Mouse (Mus musculus): ENCODE measurements around the gene Utp4.
"Not testable (repeated sequence)": the region's sequence is repeated elsewhere in the genome, so short reads cannot be mapped to it uniquely, and the experiment has no call there.

Gene Utp4

DNA sequence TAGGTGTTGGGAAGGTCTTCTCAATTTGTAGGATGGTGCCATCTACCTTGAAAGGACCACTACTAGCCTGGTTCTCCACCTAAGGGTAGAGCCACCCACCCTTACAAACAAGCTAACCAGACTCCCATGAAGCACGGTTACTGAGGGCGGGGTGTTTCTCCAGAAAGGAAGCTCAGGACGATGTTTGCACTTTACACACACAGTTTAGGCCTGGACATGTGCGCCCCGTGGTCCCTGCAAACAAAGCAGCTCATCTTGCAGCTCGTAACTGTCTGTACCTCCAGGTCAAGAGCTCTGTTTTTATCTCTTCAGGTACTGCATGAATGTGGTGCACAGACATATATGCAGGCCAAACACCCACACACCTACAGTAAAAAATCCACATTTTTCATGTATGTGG lies 13.2 kb downstream of the Utp4 start:
- DNase-seq: no peak

DNA sequence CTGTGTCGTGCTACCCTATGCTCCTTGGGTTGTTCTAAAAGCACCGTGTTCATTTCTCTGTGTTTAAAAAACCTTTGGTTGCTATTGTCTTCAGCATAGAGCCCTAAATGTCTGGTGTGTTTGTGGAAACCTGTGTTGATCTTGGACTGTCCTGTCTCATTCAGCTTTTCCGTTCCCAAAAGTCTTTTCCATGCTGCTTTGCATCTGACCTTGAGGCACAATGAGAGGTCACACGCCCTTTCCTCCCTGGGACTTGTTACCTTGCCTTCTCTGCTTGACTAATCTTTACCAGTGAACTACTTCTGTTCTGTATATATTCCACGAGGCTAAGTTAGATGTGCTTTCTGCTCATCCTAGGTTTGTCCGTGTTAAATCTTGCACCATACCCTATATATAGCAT lies 14.0 kb downstream of the Utp4 start:
- DNase-seq: no peak

DNA sequence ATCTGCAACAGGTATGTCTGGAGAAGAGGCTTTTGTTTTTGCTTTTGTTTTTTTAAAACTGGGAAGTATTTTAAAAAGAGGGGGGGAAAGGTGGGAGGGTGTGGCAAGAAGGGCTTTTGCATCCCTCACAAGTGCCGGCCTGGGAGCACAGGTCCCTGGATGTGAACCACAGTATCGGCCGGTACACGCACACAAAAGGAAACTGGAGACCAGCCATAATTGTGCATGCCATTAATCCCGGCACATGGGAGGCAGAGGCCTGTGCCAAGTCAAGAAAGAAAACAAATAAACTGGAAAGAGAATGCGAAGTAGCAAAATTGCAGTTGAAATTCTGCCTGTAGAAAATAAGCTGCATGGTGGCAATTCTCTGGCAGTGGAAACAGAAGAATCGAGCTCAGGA lies 14.9 kb downstream of the Utp4 start:
- DNase-seq: no peak

DNA sequence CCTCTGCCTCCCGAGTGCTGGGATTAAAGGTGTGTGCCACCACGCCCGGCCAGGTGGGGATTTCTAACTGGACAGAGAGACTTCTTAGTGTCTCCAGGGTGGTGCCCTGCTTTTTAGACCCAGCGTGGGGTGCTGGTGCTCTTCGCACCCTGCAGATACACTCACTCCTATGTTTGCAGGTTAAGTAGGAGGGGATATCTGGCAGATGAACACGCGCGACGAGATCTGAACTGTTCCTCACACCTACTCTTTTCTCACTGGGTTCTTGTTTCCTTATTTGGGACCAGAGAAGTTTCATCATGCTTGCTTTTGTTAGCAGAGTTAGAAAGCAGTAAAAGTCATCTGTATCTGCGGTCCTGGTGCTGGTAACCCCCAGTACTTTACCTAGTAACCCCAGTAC lies 20.2 kb downstream of the Utp4 start:
- DNase-seq: no peak

DNA sequence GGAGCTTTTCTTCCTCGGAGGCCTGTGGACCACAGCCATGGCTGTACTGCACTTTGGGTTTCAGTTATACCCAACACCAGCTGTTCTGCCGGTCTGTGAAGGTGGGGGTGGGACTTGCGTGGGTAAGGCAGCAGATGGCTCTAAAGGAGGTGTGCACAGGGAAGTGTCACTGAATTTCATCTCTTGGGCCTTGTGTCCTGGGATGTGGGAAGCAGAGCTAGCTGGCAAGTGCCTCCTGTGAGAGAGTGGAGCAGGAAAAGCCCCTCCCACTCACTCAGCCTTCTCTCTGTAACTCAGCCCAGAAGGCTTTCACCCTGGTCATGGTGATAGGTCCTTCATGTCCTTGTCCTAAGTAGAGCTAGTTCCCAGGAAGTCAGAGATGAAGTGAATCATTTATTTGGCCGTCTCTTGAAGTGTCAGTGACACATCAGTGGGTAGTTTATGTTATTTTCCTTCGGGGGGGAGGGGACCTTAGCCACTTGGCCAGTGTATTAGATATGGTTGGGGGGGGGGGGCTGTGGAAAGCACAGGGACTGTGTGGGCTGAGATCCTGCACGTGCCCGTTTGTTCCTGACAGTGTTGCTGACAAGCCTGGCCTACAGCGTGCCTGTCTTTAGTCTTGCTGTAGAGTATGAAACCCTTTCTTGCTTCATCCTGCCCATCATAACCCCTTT lies 26.4 kb downstream of the Utp4 start:
- DNase-seq: no peak

DNA sequence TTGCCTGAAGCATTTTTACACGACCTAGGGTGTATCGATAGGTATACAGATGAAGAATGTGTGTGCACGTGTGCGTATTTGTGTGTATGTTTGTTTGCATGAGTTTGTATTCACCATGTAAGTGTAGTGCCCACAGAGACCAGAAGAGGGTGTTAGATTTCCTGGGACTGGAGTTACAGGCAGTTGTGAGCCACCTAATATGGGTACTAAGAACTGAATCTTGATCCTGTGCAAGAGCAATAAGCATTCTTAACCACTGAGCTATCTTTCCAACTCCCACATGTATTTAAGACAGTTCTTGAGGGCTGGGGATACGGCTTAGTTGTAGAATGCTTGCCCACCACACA lies 26.9 kb downstream of the Utp4 start:
- DNase-seq: no peak

DNA sequence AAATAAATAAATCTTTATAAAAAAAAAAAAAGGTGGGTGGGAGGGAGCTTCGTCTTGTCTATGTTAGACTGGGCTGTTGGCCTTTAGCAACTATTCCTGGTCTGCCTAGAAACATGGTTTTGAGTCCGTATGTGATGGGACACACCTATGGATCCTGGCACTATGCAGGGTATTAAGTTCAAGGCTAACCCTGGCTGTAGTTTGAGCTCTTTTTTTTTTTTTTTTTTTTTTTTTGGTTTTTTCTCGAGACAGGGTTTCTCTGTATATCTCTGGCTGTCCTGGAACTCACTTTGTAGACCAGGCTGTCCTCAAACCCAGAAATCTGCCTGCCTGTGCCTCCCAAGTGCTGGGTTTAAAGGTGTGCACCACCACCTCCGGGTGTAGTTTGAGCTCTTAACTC lies 30.6 kb downstream of the Utp4 start:
- DNase-seq: no peak

DNA sequence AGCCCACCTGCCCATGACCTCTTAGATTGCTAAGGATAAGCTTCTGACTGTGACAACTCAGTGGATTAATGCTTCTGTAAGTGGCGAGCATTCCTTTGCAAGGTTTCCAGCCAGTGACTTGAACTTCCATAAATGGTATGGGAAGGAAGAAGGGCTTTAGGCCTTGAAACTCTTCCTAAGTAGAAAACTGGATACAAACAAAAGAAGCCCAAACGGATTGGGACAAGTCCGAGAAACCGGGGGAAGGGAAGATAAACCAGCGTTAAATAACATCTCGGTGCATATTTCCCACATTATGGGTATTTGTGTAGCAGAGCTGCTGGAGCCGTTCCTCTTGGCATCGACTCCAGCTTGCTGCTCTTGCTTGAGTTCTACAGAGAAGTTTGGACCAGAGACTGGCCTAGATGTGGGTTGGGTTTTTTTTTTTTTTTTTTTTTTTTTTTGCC lies 31.5 kb downstream of the Utp4 start:
- DNase-seq: no peak

DNA sequence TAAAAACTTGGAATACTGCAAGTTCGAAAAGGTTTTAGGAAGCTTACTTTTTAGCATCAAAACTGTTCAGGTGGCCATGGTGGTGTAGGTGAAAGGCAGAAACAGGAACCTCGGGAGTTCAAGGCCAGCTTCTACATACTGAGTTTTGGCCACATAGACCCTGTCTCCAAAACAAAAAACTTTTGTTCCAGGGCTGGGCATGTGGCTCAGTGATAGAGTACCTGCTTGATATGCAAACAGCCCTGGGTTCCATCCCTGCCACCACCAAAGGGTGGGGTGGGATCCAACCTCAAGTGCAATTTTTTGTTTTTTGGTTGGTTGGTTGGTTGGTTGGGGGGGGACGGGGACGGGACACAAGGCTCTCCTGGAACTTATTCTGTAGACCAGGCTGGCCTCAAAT lies 32.0 kb downstream of the Utp4 start:
- DNase-seq: no peak

DNA sequence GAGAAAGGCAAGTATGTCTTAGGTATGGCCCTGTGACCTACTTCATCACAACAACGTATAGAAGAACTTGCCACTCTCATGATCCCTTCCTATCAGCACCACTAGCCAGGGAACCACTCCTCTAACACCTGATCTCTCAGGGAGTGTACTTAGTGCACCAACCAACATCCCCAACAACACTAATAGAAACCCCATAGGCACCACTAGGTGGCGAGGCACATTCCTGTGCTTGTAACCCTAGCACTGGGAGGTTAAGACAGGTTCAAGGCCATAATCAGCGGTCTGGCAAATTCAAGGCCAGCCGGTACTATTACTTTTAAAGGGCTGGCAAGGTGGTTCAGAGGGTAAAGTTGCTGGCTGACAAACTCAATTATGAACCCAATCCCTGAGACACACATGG lies 33.8 kb downstream of the Utp4 start:
- no peak for DNase-seq

DNA sequence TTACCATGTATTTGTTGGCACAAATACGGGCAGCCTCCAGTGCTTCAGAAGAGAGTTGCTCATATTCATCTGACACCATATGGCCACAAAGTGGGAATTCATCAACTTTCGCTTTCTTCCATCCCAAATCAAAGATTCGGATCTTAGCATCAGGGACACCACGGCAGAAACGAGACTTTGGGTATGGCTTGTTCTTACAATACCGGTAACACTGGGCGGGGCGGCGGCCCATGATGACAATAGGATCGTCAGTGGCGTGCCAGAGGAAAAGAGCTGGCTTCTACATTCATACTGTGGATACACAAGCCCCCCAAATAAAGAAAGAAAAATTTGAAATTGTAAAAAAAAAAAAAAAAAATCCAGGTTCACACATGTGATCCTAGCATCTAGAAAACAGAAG lies 34.7 kb downstream of the Utp4 start:
- DNase-seq: not testable (repeated sequence)

DNA sequence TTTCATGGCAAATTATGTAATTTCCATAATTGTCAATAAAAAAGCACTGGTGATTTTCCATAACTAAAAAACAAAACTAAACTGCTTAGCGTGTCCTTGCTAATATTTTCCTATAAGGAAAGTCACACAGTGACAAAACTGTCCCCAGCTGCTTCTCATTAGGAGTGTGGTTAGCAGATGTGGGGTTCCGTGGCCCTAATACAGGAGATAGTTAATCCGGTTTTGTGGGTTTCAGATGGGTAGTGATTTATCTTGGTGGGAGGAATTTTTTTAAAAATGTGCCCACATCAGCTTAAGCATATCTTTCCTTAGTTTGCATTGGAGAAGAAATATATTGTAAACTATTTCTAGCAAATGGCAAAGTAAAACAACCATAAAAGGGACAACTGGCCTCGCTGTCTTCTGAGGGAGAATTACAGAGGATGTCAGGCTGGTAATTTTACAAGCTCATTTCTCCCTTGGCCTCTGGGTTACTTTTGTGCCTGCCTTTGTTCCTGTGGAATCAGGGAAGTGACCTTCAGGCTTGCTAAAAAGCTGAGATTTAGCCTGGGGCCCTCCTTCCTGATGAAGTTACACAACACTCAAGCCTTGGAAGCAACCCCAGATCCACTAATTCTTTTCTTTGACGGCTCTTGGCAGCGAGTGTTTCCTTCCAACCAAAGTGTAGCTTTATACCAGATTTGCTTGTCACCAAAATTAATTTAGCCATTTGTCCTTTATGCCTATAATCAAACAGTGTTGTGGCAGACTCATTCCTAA lies 35.9 kb downstream of the Utp4 start:
- DNase-seq: peak; percentile 68

DNA sequence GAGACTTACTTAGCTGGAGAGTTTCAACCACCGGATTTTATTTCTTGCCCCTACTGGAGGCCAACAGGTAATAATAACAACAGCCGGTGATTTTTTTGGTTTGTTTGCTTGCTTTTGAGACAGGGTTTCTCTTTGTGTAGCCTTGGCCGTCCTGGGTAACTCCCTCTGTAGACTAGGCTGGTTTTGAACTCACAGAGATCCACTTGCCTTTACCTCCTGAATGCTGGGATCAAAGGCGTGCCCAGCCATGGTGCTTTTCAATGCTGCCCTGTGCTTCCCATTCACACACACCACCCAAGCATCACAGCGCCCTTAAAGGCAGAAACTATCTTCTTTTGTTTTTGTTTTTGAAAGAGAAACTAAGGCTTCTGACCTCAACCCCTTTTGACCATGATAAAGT lies 36.5 kb downstream of the Utp4 start:
- no peak for DNase-seq

DNA sequence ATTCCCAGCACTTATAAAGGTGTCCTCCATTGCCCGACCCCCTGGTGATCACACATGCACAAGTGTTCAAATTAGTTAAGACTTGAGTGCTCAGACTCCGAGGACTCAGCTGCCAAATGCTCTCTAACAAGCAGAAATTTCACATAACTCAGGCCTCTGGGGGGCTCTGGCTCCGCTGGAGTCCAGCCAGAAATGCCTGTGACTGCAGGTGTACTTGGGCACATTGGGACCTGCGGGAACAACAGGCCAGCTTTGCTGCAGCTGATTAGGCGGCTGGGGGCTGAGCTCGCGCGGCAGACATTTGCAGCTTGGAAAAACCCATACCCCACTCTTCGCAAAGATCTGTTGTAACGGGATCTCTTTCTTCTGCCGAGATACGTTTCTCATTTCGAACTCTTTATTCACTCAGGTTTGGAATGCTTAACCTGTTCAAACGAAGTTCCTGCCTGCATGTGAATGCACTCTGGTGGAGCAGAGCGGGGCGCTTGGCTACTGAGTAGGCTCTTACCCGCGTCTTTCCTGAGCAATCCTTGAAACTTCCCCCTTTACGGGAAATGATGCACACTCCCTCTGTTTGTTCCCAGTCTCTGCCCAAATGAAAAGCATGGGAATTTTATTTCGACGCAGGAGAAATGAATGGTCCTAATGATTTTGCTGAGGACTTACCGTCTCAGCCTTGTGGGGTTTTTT lies 39.1 kb downstream of the Utp4 start:
- DNase-seq: peak; percentile 60

DNA sequence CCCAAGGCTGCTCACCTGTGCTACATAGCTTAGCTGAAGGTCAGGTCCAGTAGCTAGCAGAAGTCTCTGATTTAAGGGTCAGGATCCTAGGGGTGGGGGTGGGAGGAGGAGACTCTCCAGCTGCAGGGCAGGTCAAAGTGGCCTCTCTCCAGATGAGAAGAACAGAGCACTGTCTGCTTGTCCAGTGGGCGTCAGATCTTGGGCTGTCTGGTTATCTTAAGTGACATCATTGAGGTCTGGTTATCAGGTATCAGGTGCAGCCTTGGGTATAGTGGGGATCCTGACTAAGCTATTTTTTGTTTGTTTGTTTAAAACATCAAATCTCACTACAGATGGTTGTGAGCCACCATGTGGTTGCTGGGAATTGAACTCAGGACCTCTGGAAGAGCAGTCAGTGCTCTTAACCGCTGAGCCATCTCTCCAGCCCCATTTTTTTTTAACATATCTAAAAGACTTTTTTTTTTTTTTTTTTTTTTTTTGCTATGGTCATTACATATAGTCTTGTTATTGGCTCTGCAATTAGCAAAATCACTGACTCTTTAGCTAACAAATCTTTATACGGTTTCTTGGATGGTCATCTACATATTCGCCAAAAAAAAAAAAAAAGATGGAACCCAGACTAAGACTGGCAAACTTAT lies 40.2 kb downstream of the Utp4 start:
- no peak for DNase-seq

DNA sequence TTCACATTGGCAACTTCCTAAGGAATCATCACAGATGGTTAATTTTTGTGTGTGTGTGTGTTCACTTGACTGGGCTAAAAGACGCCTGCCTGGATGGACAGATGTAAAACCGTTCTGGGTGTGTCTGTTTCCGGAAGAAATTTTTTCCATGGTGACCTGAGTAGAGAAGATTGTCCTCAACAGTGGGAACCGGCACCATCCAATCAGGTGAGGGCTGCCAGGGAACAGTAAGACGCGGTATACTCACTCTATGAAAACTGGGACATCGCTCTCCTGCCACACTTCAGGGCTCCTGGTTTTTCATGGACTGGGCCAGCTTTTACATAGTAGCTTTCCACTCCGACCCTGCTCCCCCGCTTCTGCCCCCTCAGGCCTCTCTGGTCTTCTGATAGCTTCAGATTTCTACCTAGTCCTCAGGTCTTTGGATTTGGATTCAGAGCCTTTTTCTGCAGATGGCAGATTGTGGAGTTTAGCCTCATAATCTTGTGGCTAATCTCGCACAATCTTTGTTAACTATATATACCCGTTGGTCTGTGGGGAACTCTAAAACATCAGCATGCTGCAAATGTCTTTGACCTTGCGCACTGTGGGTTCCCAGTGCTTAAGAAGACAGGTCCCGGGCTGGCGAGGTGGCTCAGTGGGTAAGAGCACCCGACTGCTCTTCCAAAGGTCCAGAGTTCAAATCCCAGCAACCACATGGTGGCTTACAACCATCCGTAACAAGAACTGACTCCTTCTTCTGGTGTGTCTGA lies 41.0 kb downstream of the Utp4 start:
- no peak for DNase-seq

DNA sequence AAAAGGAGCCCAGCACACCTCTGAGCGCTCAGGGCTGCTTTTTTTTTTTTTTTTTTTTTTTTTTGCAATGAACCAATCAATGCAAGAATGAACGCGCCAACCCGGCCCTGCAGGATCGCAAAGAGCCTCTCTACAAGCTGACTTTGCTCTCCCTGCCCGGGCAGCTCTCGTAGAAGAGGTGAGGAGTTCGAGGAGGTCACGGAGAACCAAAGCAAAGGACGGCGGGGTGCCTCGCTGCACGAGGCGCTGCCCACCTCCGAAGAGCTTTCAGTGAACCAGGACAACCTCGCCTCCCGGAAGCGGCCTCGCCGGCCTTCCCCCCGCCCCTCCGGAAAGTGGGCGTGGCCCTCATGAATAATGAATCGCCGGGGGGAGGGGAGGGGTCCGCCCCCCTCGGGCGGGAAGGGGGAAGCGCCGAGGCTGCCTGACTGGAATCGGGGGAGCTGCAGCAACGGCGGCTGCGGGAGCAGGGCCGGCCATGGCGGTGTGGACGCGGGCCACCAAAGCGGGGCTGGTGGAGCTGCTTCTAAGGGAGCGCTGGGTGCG lies 42.0 kb downstream of the Utp4 start, which contains the start of gene Sntb2:
Gene Sntb2 (plus strand): TSS at position 427 of the 546 bp plus-strand sequence.
- peak; percentile 95 for DNase-seq

DNA sequence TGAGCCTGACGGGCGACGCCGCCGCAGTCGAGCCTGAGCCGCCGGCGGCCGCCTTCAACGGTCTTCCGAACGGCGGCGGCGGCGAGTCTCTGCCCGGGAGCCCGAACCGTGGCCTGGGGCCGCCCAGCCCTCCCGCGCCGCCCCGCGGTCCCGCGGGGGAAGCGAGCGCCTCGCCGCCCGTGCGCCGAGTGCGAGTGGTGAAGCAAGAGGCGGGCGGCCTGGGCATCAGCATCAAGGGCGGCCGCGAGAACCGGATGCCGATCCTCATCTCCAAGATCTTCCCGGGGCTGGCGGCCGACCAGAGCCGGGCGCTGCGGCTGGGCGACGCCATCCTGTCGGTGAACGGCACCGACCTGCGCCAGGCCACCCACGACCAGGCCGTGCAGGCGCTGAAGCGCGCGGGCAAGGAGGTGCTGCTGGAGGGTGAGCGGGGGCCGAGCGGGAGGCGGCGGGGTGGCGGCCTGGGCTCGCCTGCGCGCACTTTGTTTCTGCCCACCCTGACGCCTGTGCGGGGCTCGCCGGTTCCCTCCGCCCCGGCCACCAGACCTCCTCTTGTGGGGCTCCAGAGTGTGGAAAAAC lies 42.6 kb downstream of the Utp4 start:
- DNase-seq: peak; percentile 75

DNA sequence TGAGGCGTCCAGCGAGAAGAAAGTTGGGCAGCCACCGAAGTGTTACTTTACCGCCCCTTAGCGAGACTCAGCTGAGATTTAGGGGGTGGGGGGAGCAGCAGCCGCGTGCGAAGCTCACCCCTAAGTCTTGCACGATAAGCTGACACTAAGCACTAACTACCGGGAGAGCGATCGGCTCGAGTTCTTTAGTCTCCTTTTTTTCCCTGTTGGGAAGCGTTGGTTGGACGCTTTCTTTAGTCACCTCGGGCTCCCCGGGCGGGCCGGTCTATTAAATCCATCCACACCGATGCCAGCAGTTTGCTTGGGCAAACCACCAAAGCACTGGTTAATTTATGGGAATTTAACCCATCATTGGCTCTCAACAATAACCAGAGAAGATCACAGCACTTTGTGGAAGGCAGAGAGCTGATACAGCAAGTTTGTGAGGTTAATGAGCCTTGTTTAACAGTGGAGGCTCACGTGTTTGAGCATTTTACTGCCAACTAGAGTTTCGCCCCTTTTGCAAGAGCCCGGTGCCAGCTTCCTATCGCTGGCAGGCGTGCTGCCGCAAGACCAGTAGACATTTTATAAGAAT lies 43.1 kb downstream of the Utp4 start:
- DNase-seq: peak; percentile 79

DNA sequence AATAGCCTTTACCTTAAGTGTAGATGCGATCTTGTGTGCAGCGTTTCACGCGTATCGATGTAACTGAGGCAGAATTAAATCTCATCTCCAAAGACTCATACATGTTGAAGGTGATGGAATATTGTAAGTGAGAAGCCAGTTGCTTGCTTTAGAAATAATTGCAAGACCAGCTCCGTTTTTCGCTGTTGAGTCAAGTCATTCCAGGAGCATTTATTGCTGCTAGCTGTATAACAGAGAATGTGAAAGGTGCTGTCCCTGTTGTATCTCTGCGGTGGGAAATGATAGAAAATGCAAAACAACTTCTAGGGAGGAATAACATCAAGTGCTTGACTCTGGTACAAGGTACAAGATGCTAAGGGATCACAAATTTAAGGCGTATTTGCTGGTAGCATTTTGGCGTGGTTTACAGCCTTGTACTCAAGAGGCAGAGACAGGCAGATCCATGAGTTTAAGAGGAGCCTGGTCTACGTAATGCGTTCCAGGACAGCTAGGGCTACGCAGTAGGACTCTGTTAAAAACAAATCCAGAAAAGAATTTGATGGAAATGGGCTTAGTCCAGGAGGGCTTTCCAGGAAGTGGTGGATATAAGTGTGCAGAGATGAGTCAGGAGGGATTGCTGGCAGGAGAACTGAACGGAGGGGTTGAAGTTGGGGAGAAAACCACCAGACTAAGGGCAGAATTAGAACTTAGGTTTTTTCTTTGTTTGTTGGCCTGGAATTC lies 43.8 kb downstream of the Utp4 start:
- no peak for DNase-seq

DNA sequence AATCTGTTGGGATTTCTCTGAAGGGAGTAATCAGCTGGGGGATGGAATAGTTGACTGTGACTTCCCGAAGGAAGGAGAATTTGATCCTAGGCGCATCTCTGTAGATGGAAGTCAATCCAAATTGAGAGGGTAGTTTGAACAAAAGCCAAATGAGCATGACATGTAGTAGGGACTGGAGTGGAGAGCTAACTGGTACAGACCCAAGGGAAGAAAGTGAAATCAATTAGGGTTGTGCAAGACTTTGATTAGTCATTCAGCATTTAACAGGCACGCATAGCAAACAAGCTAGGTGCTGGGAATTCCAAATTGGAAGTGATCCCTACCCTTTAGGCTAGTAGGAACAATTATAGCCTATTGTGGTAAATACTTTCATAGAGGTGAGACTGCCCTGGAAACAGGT lies 48.4 kb downstream of the Utp4 start:
- DNase-seq: no peak
